9 mouse cellular contexts compared by ENCODE assay signal in genomic region chr6:18514480-18515352, GRCm38 (mm10). TPM values are rescaled to one million over a fixed set of nuclear protein-coding genes. Genes with fewer than 3 reads are reported as not detected.
DNase-seq lines count a peak whose midpoint lies in the region; ATAC-seq lines count a peak whose summit lies in the region.
"Had no signal": no experiment of that assay in that cellular context is flagged by ENCODE, and none has a peak within 500 bp of the region (broad histone marks: within the 10 kb centered on the region; RNA-seq: fewer than 3 reads in every experiment).

Cttnbp2 (minus strand) TSS chr6:18514843.

- peak; percentile 74 for DNase-seq in layer of hippocampus, adult 11-12 months (ENCODE audit: low spot score)
- DNase-seq in layer of hippocampus, adult 9-10 months (ENCODE audit: low spot score): no peak
- peak; percentile 81 for DNase-seq in embryonic facial prominence, embryonic 11.5 days (ENCODE audit: low spot score)
- DNase-seq in heart, adult 18-20 months: peak; percentile 51 to 63
- peak; percentile 73 for DNase-seq in kidney, adult 18-20 months
- peak; percentile 84 for DNase-seq in limb, embryonic 11.5 days (ENCODE audit: low spot score)

- no peaks in the 10 kb centered on the region for H3K4me1 ChIP-seq in embryonic facial prominence, embryonic 11.5 days (ENCODE audit: control insufficient read depth, insufficient read depth, low read length)
- H3K4me1 ChIP-seq in limb, embryonic 11.5 days (ENCODE audit: control insufficient read depth, insufficient read depth, low read length): no peaks in the 10 kb centered on the region
- peaks cover 18% of the 10 kb centered on the region for H3K4me1 ChIP-seq in midbrain, embryonic 13.5 days (replicated peaks)
- H3K4me1 ChIP-seq in stomach, embryonic 16.5 days (ENCODE audit: control insufficient read depth, insufficient read depth, low read length): peaks cover 17% of the 10 kb centered on the region

- peak; percentile 94 for ATAC-seq in embryonic facial prominence, embryonic 11.5 days (replicated peaks; ENCODE audit: insufficient number of reproducible peaks, low FRiP score, low TSS enrichment, low read depth)
- peak; percentile 88 for ATAC-seq in limb, embryonic 11.5 days (ENCODE audit: insufficient number of reproducible peaks, low FRiP score, low TSS enrichment, low read depth)
- ATAC-seq in midbrain, embryonic 13.5 days: peak; percentile 97
- ATAC-seq in stomach, embryonic 16.5 days (ENCODE audit: insufficient read depth, low FRiP score): peak; percentile 95

- H3K4me3 ChIP-seq in embryonic facial prominence, embryonic 11.5 days (ENCODE audit: low read depth, low read length): peak within 1 kb of the TSS; percentile 77
- H3K4me3 ChIP-seq in limb, embryonic 11.5 days (ENCODE audit: low read depth, low read length): peak within 1 kb of the TSS; percentile 77
- peak within 1 kb of the TSS; percentile 88 for H3K4me3 ChIP-seq in midbrain, embryonic 13.5 days (replicated peaks)
- H3K4me3 ChIP-seq in stomach, embryonic 16.5 days (replicated peaks; ENCODE audit: low read length): peak within 1 kb of the TSS; percentile 81
- H3K4me3 ChIP-seq: myocyte had no signal

- peak within 1 kb of the TSS; percentile 79 for H3K9ac ChIP-seq in embryonic facial prominence, embryonic 11.5 days (replicated peaks; ENCODE audit: low read length)
- peak within 1 kb of the TSS; percentile 83 for H3K9ac ChIP-seq in limb, embryonic 11.5 days (ENCODE audit: low read length)
- peak within 1 kb of the TSS; percentile 93 for H3K9ac ChIP-seq in midbrain, embryonic 13.5 days (replicated peaks)
- peak within 1 kb of the TSS; percentile 84 for H3K9ac ChIP-seq in stomach, embryonic 16.5 days (ENCODE audit: low read length)

- peak within 1 kb of the TSS; percentile 85 for H3K4me2 ChIP-seq in embryonic facial prominence, embryonic 11.5 days (ENCODE audit: low read depth, low read length)
- H3K4me2 ChIP-seq in limb, embryonic 11.5 days (ENCODE audit: low read depth, severe bottlenecking): peak within 1 kb of the TSS; percentile 90
- H3K4me2 ChIP-seq in midbrain, embryonic 13.5 days (replicated peaks): peak within 1 kb of the TSS; percentile 66
- peak within 1 kb of the TSS; percentile 95 for H3K4me2 ChIP-seq in stomach, embryonic 16.5 days (ENCODE audit: low read depth, low read length)

- H3K27ac ChIP-seq in embryonic facial prominence, embryonic 11.5 days (replicated peaks; ENCODE audit: low read depth, low read length): no peak within 1 kb of the TSS
- no peak within 1 kb of the TSS for H3K27ac ChIP-seq in limb, embryonic 11.5 days (replicated peaks; ENCODE audit: low read depth, low read length)
- H3K27ac ChIP-seq in midbrain, embryonic 13.5 days: peak within 1 kb of the TSS; percentile 87
- peak within 1 kb of the TSS; percentile 14; the same call in 1 of the 2 replicates for H3K27ac ChIP-seq in stomach, embryonic 16.5 days (ENCODE audit: low read length)

- no peaks in the 10 kb centered on the region for H3K9me3 ChIP-seq in embryonic facial prominence, embryonic 11.5 days (replicated peaks; ENCODE audit: control insufficient read depth, low read length)
- no peaks in the 10 kb centered on the region for H3K9me3 ChIP-seq in limb, embryonic 11.5 days (ENCODE audit: control insufficient read depth, low read length)
- H3K9me3 ChIP-seq in midbrain, embryonic 13.5 days: no peaks in the 10 kb centered on the region
- no peaks in the 10 kb centered on the region for H3K9me3 ChIP-seq in stomach, embryonic 16.5 days (replicated peaks; ENCODE audit: control insufficient read depth, low read length)

- 1% methylated on average over 69 of the region's 70 CpGs for WGBS in embryonic facial prominence, embryonic 11.5 days
- under 1% methylated on average over 70 of the region's 70 CpGs for WGBS in limb, embryonic 11.5 days
- 1% methylated on average over 58 of the region's 70 CpGs for WGBS in midbrain, embryonic 13.5 days
- 1% methylated on average over 69 of the region's 70 CpGs for WGBS in stomach, embryonic 16.5 days

- no peaks in the 10 kb centered on the region for H3K36me3 ChIP-seq in embryonic facial prominence, embryonic 11.5 days (replicated peaks; ENCODE audit: control insufficient read depth, insufficient read depth, low read depth, low read length)
- no peaks in the 10 kb centered on the region for H3K36me3 ChIP-seq in limb, embryonic 11.5 days (ENCODE audit: control insufficient read depth, insufficient read depth, low read length)
- no peaks in the 10 kb centered on the region for H3K36me3 ChIP-seq in midbrain, embryonic 13.5 days
- no peaks in the 10 kb centered on the region for H3K36me3 ChIP-seq in stomach, embryonic 16.5 days (ENCODE audit: control insufficient read depth, insufficient read depth, low read length)

- no peaks in the 10 kb centered on the region for H3K27me3 ChIP-seq in embryonic facial prominence, embryonic 11.5 days (ENCODE audit: control insufficient read depth, insufficient read depth, low read length)
- no peaks in the 10 kb centered on the region for H3K27me3 ChIP-seq in limb, embryonic 11.5 days (ENCODE audit: control insufficient read depth, insufficient read depth, low read length)
- H3K27me3 ChIP-seq in midbrain, embryonic 13.5 days: no peaks in the 10 kb centered on the region; the same call in 1 of the 2 replicates
- H3K27me3 ChIP-seq in stomach, embryonic 16.5 days (ENCODE audit: control insufficient read depth, insufficient read depth, low read length): no peaks in the 10 kb centered on the region

RNA-seq across cellular contexts. Expression of gene Cttnbp2, which starts in this region (rescaled TPM):
- 10.6 and 12.6 TPM in 2 replicates for polyA plus RNA-seq in embryonic facial prominence, embryonic 11.5 days (2014; fragmentation: Nextera tagmentation; extraction: Ambion mirVana)
- 1 to 10 TPM; 1.5 to 2.0 TPM for total RNA-seq in heart, adult 18-20 months (2021)
- 17.9 and 19.9 TPM in 2 replicates for polyA plus RNA-seq in limb, embryonic 11.5 days (2014; fragmentation: Nextera tagmentation; extraction: Ambion mirVana)
- polyA plus RNA-seq in midbrain, embryonic 13.5 days (2015; fragmentation: Nextera tagmentation; extraction: Ambion mirVana): 43.4 and 44.3 TPM in 2 replicates
- polyA plus RNA-seq in stomach, embryonic 16.5 days (2015; fragmentation: Nextera tagmentation; extraction: Ambion mirVana): 14.5 and 15.0 TPM in 2 replicates
- polyA plus RNA-seq: myocyte had no signal

Comparison
In these comparisons a context has a peak if more than half of its experiments do, and no peak if none do; other contexts are left out.
1. H3K27ac ChIP-seq: peak in midbrain, embryonic 13.5 days (single experiment) and stomach, embryonic 16.5 days (single experiment); none in embryonic facial prominence, embryonic 11.5 days (single experiment) and limb, embryonic 11.5 days (single experiment).
2. Peak in every context shown above with its lines, with median percentiles within 50 percentile points of each other: ATAC-seq, H3K4me2 ChIP-seq, H3K4me3 ChIP-seq and H3K9ac ChIP-seq.